Mouse (Mus musculus) 3T3-L1 (cell line): ENCODE results near the gene Camk1d.
"Not testable (repeated sequence)": the region's sequence is repeated elsewhere in the genome, so short reads cannot be mapped to it uniquely, and the experiment has no call there.

ENCODE experiments used
- DNase-seq: peaks from one replicate; pipeline ENCODE4 v3.0.0-alpha.2; 2015; ENCODE audit warnings: low read depth, low spot score

The Camk1d gene

GRCm38 (mm10) chr2:5258250-5258649 lies 456.1 kb downstream of the Camk1d start:
- DNase-seq: no peak

GRCm38 (mm10) chr2:5249969-5250368 lies 464.3 kb downstream of the Camk1d start:
- no peak for DNase-seq

- not testable (repeated sequence) for DNase-seq
These were observed 465.1 kb downstream of the Camk1d start for GRCm38 (mm10) chr2:5249199-5249598.
